Mouse (Mus musculus) kidney, adult 9 months (tissue): Measurements from ENCODE around the gene Tpst2.

Source experiments
- DNase-seq: peaks from one replicate; pipeline ENCODE4 v3.0.0; 2022

The Tpst2 gene

DNA sequence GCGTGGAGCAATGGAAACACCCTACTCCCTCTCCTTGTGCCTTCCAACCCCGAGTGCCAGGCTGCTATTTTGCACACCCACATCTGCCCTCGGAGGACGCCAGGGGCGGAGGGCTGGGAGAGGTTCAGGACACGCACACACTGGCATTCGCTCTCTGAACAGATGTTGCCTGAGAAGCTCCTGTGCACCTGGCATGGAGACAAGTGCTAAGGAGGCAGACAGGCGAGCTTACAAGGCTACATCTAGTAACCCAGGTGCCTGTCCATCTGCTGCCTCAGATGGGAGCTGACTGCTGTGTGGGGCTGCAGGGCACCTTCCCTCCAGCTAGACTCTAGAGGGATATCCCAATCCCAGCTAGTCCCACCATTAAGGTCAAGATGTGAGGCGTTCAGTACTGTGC lies 20.0 kb upstream of the Tpst2 start:
- DNase-seq = no peak

DNA sequence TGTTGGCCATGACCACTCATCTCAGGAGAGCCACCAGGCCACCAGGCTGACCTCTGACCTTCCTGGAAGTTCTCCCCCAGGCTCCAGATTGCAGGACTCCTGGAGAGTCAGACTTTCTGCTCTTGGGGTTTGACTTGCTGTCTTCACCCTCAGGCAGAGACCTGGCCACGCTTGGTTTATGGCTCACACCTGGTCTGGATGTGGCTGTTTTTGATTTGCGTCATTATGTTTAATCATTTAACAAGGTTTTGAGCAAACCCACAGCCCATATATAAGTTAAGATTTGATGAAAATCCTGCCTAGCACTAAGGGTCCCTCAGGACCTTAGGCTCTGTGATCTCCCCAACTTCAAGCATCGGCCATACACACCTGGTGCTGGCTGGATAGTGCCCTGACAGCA lies 18.6 kb upstream of the Tpst2 start:
- no peak for DNase-seq

DNA sequence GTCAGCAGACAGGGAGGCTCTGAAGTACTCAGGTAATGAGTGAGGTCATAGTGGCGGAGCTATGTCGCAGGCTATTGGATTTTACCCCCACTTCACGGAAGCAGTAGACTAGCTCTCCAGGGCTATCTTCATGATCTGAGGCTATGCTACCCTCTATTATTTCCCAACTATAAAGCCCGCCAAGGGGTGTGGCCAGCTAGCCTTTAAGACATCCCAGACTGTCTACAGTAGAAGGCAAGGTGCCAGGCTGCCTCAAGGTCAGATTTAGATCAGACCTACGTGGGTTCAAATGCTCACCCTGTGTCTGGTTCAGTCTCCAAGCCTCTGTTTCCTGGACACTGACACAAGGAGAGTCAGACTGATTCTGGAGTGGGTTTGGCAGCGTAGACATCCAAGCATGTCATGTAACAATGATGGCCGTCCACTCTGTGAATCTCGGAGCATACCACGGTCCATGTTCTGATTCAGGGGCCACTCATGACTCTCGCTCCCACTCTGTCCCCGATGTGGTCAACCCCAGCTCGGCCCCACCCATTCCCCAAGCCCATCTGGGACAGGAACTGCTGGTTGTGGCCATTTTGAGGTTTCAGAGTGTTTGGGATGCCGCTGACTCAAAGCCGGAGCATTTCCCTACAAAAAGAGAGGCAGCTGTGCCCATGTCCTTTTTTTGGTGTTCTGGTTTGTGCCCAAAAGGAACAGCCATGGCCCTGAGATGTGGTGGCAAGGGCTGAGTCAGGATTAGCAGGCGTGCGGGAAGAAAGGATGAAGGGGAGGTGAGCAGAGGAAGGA lies 16.4 kb upstream of the Tpst2 start:
- no peak for DNase-seq

DNA sequence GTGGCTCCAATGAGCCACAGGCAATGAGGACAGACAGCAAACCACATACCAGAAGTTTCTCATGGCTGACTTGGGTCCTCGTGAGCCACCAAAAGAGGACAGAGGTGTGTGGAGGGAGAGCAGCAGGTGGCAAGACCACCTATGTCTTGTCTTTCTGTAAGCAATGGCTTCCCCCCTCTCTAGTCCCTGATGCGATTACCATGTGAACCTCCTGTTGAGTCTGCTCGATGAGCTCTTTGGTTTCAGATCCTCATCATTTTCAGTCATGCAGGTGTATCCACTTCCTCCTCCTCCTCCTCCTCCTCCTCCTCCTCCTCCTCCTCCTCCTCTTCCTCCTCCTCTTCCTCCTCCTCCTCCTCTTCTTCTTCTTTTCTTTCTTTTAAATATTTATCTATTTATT lies 15.7 kb upstream of the Tpst2 start:
- no peak for DNase-seq

DNA sequence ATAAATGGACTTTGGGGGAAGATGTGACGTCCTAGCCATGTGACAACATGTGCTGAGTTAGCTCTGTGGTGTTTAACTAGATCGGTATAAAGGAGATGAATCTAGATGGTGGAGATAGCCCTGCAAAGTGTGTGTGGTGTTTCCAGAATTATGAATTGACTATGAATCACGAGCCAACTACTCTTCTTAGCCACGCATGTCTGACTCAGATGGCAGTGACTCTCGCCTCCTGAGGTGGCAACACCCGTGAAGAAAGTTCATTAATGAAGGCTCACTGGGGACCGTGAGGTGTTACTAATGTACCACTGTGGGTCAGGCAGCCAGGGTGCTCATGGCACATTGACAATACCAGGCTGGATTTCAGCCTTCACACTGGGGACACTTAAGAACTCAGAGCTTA lies 12.4 kb upstream of the Tpst2 start:
- no peak for DNase-seq

DNA sequence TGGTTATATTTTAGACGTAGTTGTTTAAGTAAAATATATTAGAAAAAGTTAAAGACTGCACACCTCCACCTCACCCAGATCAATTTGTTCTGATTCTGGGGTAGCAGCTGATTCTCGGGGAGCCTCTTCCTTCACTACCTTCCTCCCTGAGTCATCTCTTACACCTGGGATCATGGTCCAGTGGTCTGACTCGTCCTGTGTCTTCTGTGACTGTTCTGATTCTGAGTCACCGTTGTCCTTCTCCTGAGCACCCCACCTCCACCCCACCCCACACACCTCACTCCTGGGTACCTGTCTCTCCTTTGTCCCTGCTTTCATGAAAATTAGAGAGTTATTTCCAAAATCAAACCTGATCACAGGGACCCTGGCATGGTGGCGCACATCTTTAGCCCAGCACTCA lies 11.4 kb upstream of the Tpst2 start:
- no peak for DNase-seq

DNA sequence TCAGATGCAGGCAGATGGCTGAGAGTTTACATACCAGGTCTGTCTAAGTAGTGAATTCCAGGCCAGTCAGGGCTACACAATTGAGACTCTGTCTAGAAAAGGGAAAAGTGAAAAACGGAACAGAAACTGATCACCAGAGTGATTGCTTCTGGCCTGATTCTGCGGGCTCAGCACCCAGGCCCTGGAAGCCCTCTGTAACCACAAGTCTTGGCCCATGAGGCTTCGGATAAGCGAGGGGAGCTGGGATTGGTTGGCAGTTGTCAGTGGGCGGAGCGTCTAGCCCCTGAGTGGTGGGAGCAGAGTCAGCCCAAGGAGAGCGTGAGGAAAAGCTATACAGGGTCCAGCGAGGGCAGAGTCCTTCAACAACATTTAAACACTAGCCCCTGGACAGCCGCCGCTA lies 11.0 kb upstream of the Tpst2 start:
- DNase-seq = no peak

DNA sequence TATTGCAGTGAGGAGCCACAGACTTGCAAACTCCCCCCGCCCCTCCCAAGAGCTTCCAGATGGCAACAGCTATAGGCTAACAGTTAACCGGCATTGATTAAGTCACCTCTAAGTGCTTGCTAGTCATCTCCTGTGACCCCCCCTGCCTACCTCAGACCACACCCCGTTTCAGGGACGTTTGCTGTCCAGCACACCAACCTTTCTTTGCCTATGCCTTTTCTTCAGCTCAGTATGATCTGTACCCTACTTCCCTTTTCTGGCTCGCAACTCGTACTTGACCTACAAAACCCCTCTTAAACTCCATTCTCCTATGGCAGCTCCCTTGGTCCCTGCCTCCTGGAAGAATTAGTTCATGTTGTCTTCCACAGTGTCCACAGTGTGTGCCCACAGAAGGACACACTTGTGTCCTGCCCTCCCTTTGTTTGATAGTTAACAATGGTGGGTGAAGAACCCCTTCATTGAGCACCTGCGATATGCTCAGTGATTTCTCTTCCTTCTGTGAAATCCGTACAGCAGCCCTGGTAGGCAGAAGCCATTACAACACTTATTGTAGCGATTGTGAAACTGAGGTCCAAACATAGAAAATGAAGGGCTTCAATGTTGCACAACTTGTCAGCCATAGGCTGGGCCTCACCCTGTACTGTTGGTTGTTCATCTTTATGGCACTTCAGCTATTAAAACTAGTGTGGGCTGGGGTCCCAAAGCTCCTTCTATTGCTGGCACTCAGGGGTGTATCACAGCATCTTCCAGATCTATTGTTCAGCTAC lies 10.3 kb upstream of the Tpst2 start:
- no peak for DNase-seq

DNA sequence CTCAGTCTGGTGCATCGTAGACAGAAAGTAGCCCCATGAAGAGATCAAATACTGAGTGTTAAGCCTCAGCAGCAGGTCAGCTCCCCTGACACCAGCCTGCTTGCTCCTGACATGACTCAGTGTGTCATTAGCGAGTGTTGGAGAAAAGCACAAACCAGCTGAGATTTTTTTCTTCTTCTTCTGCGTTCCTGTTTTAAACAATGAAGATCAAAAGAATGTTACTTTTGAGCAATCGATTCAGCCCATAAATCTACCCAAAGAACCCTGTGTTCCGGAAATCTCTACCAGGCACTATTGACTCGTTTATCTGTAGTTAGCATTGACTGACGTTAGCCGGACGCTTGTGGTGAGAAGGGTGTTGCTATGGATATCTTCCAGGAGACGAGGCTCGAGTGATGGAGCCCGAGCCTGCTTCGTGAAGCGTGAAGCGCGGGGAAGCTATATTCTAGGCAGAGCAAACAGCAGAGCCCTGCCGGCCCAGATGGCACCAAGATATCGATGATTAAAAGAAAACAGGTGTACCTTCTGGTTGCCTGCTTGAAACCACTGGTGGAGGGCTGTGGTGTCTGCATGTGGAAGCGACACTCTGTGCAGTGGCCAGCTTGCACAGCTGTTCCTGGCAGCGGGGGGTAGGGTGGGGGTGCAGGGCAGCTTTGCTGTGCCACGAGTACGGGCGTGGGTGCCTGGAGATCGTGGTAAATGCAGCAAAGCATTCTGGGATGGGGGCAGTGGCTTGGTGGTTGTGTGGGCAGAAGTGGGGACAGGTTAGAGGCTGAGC lies 5.5 kb upstream of the Tpst2 start:
- no peak for DNase-seq

DNA sequence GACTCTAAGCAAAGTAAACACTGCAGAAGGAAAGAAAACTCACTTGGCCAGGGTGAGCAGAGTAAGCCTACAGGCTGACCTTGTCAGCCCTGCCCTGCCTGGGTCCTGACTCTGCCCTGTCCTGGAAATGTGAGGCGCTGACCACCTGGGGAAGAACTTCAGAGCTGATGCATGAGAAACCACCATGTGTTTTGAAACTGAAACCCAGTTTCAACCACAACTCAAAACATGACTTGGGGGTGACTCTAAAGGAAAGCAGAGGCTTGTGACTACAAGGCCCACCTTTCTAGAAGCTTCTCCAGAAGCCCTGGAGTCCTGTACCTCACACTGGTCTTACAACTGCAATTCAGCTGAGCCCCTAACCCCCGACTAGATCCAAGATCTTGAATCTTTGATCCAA lies 3.6 kb upstream of the Tpst2 start:
- no peak for DNase-seq

DNA sequence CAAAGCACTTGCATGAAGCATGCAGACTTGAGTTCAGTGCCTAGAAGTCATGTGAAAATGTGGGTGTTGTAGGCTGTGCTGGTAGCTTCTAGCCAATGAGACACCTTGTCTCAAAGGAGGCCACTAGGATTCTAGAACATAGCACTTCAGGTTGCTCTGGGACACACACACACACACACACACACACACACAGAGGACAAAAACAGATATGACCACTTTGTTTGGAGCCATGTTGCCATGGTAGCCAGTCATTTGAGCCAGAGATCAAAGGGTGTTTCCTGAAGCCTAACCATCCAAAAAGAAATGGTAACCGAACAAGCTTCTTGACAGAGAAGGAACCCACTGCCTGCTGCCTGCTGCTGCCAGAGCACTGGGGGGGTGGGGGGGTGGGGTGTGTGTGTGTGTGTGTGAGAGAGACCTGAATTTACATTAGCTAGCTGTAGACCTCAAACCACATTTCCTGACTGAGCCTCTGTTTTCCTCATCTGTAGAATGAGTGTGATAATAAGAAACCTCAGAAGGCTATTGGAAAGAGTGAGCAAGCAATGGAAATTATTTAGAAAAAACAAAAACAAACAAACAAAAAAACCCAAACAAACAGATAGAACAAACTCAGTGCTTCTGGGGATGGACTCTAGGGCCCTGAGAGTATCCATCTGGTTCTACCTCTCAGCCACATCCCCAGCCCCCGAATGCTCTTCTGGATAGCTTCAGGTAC lies 2.6 kb upstream of the Tpst2 start:
- no peak for DNase-seq

DNA sequence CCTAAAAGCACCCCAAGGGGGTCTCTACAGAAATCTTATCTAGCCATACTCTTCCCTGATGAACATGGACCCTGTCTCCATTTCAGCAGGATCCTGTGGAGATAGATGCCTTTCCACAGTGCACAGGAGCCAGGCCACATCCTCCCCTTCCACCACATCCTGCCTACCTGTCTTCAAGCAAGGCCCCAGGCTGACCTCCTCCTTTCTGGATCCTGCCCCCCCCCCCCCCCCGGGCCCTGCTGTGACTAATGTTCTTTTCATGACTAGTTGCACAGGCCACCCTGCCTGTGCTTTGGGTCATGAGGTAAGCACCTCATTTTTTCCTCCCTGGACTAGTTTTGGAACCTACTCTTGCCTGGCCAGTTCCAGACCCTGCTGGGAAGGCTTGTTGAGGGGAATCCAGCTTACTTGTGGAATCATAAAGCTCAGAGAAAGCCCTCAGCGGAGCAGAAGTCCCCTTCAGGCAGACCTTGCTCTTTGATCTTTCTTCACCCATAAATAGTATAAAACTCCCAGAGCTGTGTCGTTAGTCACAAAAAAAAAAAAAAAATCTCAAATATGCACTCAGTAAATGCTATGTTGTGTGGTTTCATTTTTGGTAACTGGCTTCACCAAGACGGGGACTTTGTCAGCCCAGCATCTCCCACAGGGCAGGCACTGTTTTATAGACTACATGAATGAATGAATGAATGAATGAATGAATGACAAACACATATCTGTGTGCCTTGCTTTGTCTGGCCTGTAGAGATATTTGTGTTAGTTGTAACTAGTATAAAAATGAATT lies 1.3 kb upstream of the Tpst2 start:
- DNase-seq = no peak

DNA sequence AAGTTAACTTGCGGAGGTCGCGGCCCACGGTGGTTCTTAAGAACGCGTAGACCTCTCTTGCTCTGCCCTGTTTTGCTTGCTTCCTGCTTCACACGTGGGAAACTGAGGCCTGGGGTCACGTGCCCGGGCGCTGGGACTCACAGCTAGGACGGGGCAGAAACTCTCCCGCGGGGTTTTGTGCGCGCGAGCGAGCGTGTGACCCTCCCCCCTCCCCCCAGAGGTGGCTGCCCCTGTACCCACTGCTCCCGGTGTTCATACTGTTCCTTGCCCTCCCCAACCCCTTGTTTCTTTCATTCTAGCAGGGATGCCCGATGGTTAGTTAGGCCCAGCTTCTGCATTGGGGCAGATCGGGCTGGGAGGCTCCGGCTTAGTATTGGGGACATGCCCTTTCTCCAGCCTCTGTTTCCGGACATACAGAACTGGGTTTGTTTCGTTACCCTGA lies 437 bp downstream of the Tpst2 start:
- no peak for DNase-seq

DNA sequence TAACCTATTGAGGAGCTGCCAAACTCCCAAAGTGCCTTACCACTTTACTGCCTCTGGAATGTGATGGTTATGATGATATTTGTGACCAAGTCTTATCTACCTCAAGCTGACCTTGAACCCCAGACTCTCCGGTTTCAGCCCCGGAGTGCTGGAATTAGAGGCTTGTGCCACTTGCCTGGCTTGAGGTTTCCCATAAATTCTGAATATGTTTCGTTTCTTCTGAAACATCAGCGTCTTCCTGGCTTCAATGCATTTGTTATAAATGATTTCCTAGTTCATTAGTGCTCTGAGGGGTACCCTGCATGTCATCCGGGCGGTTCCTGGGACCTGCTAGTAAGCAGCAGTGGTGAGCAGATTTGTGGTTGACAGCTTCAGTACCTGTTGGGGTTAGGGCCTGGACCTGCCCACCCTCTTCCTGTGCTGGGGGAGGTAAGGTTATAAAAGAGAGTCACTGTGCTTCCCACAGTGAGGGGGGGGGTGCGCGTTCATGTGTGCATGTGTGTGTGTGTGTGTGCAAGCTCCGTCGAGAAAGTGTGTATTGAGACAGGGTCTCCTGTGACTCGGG lies 1.5 kb downstream of the Tpst2 start:
- DNase-seq = no peak

DNA sequence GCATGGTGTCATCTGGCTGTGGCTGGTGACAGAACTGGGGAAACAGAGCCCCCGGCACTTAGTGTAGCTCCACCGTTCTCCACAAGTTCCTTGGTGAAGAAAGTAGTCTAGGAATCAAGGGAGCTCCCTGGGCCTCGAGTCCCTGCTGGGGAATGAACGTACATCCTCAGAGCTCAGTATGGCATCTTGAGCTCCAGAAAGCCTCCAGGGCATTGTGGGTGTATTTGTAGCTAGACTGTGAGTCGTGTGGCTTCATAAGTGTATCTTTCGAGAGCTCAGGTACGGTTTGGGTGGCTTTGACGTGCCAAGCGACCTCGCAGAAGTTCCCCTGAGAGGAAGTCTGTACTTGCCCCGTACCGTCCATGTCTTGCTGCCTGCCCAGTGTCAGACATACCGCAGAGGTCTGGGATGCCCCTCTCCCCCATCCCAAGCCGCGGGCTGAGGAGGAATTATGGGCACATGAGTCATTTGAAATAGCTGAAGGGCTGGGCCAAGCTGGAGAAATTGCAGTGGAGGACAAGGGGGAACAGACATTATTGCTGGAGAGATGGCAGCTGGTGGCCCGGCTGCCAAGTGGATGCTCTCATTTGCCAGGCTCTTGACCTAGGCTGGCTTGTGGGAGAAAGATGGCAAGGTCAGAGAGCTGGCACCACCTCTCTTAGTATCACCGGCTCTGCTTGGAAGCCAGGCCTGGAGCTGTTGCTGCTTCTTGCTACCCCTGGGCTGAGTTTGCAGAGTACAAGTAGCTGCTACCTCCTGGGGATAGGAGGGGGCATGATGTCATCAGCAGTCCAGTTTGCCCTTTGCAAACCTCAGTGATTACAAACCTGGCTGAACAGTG lies 2.9 kb downstream of the Tpst2 start:
- no peak for DNase-seq

DNA sequence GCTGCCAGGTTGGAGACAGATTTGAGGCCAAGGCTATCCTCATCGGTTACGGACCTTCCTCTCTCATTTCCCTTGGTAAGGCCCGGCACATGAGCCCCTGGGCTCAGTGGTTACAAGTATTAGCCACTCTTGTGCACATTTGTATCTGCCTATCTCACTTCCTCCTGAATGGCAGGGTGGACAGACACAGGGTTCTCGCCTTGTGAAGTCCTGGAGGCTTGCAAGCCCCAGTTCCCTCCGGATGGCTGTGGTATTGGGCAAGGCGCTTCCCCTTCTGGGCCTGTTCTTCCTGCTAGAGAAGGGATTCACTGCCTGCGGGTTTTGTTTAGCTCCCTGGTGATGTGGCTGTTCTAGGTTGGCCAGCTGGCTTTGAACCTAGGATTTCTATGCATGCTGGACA lies 3.7 kb downstream of the Tpst2 start:
- DNase-seq = no peak

DNA sequence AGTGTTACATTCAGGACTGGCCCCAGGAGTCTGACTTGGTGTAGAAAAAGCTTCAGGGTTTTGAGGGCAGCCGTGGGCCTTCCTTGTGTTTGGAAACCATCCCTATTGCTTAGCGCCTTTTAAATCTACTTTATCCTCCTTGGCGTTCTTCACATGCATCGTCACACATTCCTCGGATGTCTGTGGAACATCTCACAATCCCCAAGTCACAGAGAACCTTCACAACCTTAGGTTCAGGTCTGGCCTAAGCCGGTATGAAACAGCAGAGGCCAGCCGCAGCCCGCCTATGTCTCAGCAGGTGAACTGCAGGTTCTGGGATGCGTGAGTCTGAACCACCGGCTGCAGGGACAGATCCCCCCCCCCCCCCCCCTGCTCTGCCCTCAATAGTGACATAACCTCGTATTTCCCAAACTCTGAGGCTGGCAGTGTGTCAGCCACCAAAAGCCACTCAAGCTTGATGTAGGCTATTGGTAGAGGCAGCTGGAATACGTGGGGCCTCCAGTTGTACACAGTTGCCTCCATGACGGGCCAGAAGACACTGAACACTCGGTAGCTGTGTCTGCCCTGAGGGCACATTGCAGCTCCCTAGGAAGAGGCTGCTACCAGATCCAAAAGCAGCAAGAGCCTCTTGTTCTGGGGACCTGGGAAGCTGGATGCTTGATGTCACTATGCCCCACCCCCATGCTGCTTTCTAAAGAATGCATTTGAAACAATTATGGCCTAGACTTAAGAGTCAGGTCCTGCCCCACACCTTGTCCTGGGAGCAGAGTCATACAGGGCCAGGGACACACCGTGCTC lies 4.6 kb downstream of the Tpst2 start:
- DNase-seq = no peak

DNA sequence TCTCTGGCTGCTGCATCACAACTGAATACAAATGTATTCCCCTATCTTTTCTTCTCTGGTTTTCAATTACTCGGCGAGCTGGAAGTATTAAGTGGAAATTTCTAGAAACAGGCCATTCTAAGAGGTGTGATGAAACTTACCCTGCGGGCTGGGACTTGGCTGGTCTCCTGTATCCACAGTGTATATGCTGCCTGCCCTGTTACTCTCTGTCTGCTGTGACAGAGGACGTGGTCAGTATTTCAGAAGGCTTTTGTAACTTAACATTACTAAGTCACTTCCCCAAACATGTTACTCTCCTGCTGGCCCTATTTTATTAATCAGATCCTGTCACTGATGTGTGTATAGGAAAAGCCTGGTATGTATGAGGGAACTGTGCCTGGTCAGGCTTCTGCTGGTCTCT lies 5.2 kb downstream of the Tpst2 start:
- DNase-seq = no peak

DNA sequence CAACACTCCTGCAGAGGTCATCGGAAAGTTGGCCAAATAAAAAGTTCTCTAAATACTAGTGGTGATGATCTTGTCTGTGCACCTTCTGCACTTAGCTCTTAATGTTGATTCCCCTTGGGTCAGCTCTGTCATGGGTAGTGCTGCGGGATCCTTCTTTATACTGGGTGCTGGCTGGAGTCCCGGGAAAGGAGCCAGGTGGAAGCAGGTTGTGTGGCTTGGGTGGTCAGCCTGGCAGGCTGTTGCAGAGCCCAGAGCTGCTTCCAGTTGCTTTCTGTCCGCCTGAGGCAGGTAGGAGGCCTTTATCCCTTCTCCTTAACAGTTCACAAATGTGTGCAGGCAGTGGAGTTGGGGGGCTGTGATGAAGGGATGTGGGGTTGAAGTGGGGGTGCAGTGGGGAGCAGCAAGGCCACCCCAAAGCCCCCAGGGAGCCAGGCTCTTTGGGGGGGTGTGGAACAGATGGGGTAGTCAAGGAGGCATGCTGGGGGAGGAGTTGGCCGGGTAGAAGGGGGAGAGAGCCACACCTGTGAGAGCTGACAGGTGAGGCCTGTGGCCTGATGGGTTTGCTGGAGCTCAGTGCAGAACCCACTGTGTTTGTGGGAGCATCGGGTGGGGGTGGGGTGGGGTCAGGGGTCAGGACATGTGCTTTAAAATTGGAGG lies 5.8 kb downstream of the Tpst2 start:
- DNase-seq = no peak
